In genomic region chr6:67229922-67230518, GRCm38 (mm10) we compare ENCODE assay signal across 15 mouse cellular contexts. TPM values are rescaled to one million over a fixed set of nuclear protein-coding genes. Genes with fewer than 3 reads are reported as not detected.
DNase-seq lines count a peak whose midpoint lies in the region; ATAC-seq and TF ChIP-seq lines count a peak whose summit lies in the region.
"Had no signal": no experiment of that assay in that cellular context is flagged by ENCODE, and none has a peak within 500 bp of the region (broad histone marks: within the 10 kb centered on the region; RNA-seq: fewer than 3 reads in every experiment).

No protein-coding gene starts in this region.

- H3K27me3 ChIP-seq in forebrain, embryonic 14.5 days (replicated peaks; ENCODE audit: control insufficient read depth, insufficient read depth, low read length), result no peaks in the 10 kb centered on the region
- no peaks in the 10 kb centered on the region; the same call in 1 of the 2 replicates for H3K27me3 ChIP-seq in forebrain, embryonic 16.5 days (replicated peaks; ENCODE audit: control insufficient read depth, insufficient read depth, low read length)
- H3K27me3 ChIP-seq in lung, embryonic 14.5 days (ENCODE audit: insufficient read depth, low read length), result peaks cover 13% of the 10 kb centered on the region
- H3K27me3 ChIP-seq in embryonic facial prominence, embryonic 14.5 days (replicated peaks; ENCODE audit: control insufficient read depth, insufficient read depth, low read length), result peaks cover 4% of the 10 kb centered on the region; the same call in 1 of the 2 replicates
- H3K27me3 ChIP-seq in lung, postnatal 0 days (replicated peaks; ENCODE audit: insufficient read depth, low read length), result no peaks in the 10 kb centered on the region

- H3K27ac ChIP-seq in forebrain, embryonic 14.5 days (ENCODE audit: low read depth, low read length), result no peak overlapping the region
- H3K27ac ChIP-seq in forebrain, embryonic 16.5 days (ENCODE audit: low read length), result no peak overlapping the region
- H3K27ac ChIP-seq in lung, embryonic 14.5 days (ENCODE audit: low read depth), result no peak overlapping the region
- H3K27ac ChIP-seq in embryonic facial prominence, embryonic 14.5 days (replicated peaks; ENCODE audit: low read depth, low read length), result no peak overlapping the region
- no peak overlapping the region for H3K27ac ChIP-seq in lung, postnatal 0 days (ENCODE audit: low read length)
- H3K27ac ChIP-seq: hindbrain, embryonic 14.5 days; left cerebral cortex, adult 2 months had no signal

- H3K4me1 ChIP-seq in forebrain, embryonic 14.5 days (ENCODE audit: control insufficient read depth, insufficient read depth, low read length), result peaks cover 5% of the 10 kb centered on the region; the same call in 1 of the 2 replicates
- peaks cover 5% of the 10 kb centered on the region; the same call in 1 of the 2 replicates for H3K4me1 ChIP-seq in forebrain, embryonic 16.5 days (replicated peaks; ENCODE audit: control insufficient read depth, insufficient read depth, low read length)
- peaks cover 3% of the 10 kb centered on the region; the same call in 1 of the 2 replicates for H3K4me1 ChIP-seq in lung, embryonic 14.5 days (ENCODE audit: insufficient read depth)
- 0 out of 2 replicates have a peak, but pooled peaks cover 3% of the 10 kb centered on the region for H3K4me1 ChIP-seq in embryonic facial prominence, embryonic 14.5 days (ENCODE audit: control insufficient read depth, insufficient read depth, low read length)
- H3K4me1 ChIP-seq in lung, postnatal 0 days (ENCODE audit: insufficient read depth, low read depth, low read length), result 0 out of 2 replicates have a peak, but pooled peaks cover 3% of the 10 kb centered on the region

- DNase-seq in forebrain, embryonic 14.5 days (ENCODE audit: low spot score), result peak; percentile 16
- peak; percentile 49 for DNase-seq in lung, embryonic 14.5 days
- DNase-seq in lung, postnatal 14 days, result no peak
- DNase-seq in embryonic facial prominence, embryonic 14.5 days (ENCODE audit: low spot score), result peak; percentile 83
- DNase-seq in lung, postnatal 0 days (ENCODE audit: low spot score), result no peak
- DNase-seq in cerebellum, postnatal 14 days, result no peak
- DNase-seq: adrenal gland, postnatal 25 days; cerebellum, adult 8-10 months; kidney, postnatal 25 days; thymus, postnatal 4 days had no signal

- 13% methylated on average over 11 of the region's 11 CpGs for WGBS in forebrain, embryonic 14.5 days
- 11% methylated on average over 11 of the region's 11 CpGs for WGBS in forebrain, embryonic 16.5 days
- WGBS in lung, embryonic 14.5 days, result 10% methylated on average over 11 of the region's 11 CpGs
- WGBS in embryonic facial prominence, embryonic 14.5 days, result 12% methylated on average over 11 of the region's 11 CpGs
- WGBS in lung, postnatal 0 days, result 11% methylated on average over 11 of the region's 11 CpGs

- TF ChIP-seq CTCF in lung, embryonic 14.5 days (IDR thresholded peaks at IDR 0.05; ENCODE audit: low read depth), result no peak
- TF ChIP-seq CTCF in lung, postnatal 0 days (IDR thresholded peaks at IDR 0.05), result no peak

- no peaks in the 10 kb centered on the region for H3K9me3 ChIP-seq in forebrain, embryonic 14.5 days (replicated peaks; ENCODE audit: control insufficient read depth, low read length)
- H3K9me3 ChIP-seq in forebrain, embryonic 16.5 days (ENCODE audit: control insufficient read depth, low read length), result no peaks in the 10 kb centered on the region
- H3K9me3 ChIP-seq in lung, embryonic 14.5 days (ENCODE audit: low read depth, low read length), result no peaks in the 10 kb centered on the region
- H3K9me3 ChIP-seq in embryonic facial prominence, embryonic 14.5 days (ENCODE audit: control insufficient read depth, low read length), result no peaks in the 10 kb centered on the region
- no peaks in the 10 kb centered on the region for H3K9me3 ChIP-seq in lung, postnatal 0 days (ENCODE audit: low read length)

- H3K4me2 ChIP-seq in forebrain, embryonic 14.5 days (ENCODE audit: low read length), result no peak overlapping the region
- no peak overlapping the region for H3K4me2 ChIP-seq in forebrain, embryonic 16.5 days (ENCODE audit: low read length)
- no peak overlapping the region for H3K4me2 ChIP-seq in lung, embryonic 14.5 days
- peak overlapping the region; percentile 2 for H3K4me2 ChIP-seq in embryonic facial prominence, embryonic 14.5 days (ENCODE audit: low read depth, low read length)
- H3K4me2 ChIP-seq in lung, postnatal 0 days (replicated peaks; ENCODE audit: low read depth, low read length), result no peak overlapping the region
- H3K4me2 ChIP-seq: hindbrain, embryonic 14.5 days had no signal

- H3K9ac ChIP-seq in forebrain, embryonic 14.5 days (ENCODE audit: low read length), result no peak overlapping the region
- no peak overlapping the region for H3K9ac ChIP-seq in forebrain, embryonic 16.5 days (replicated peaks; ENCODE audit: low read depth, low read length)
- no peak overlapping the region for H3K9ac ChIP-seq in lung, embryonic 14.5 days
- no peak overlapping the region for H3K9ac ChIP-seq in embryonic facial prominence, embryonic 14.5 days (ENCODE audit: low read depth, low read length)
- no peak overlapping the region for H3K9ac ChIP-seq in lung, postnatal 0 days (replicated peaks; ENCODE audit: low read depth)
- H3K9ac ChIP-seq: hindbrain, embryonic 14.5 days had no signal

- no peaks in the 10 kb centered on the region for H3K36me3 ChIP-seq in forebrain, embryonic 14.5 days (ENCODE audit: control insufficient read depth, insufficient read depth, low read length)
- H3K36me3 ChIP-seq in forebrain, embryonic 16.5 days (ENCODE audit: control insufficient read depth, insufficient read depth), result no peaks in the 10 kb centered on the region
- H3K36me3 ChIP-seq in lung, embryonic 14.5 days (ENCODE audit: insufficient read depth), result no peaks in the 10 kb centered on the region
- no peaks in the 10 kb centered on the region for H3K36me3 ChIP-seq in embryonic facial prominence, embryonic 14.5 days (ENCODE audit: control insufficient read depth, insufficient read depth, low read length)
- H3K36me3 ChIP-seq in lung, postnatal 0 days (ENCODE audit: insufficient read depth, low read length), result no peaks in the 10 kb centered on the region

- ATAC-seq in forebrain, embryonic 14.5 days, result no peak
- ATAC-seq in forebrain, embryonic 16.5 days, result no peak
- no peak; the same call in 1 of the 2 replicates for ATAC-seq in lung, embryonic 14.5 days (ENCODE audit: insufficient read depth)
- ATAC-seq in embryonic facial prominence, embryonic 14.5 days (ENCODE audit: low read depth), result peak; percentile 73
- ATAC-seq in lung, postnatal 0 days, result peak; percentile 33; the same call in 1 of the 2 replicates
- ATAC-seq in frontal cortex, adult (ENCODE audit: low TSS enrichment), result no peak
- ATAC-seq: Patski had no signal

- H3K4me3 ChIP-seq in forebrain, embryonic 14.5 days (ENCODE audit: low read depth, low read length), result no peak overlapping the region
- no peak overlapping the region for H3K4me3 ChIP-seq in forebrain, embryonic 16.5 days (replicated peaks; ENCODE audit: low read length)
- H3K4me3 ChIP-seq in lung, embryonic 14.5 days (ENCODE audit: low read depth, low read length), result no peak overlapping the region
- no peak overlapping the region for H3K4me3 ChIP-seq in embryonic facial prominence, embryonic 14.5 days (ENCODE audit: low read depth, low read length)
- no peak overlapping the region for H3K4me3 ChIP-seq in lung, postnatal 0 days (ENCODE audit: low read depth, low read length)
- H3K4me3 ChIP-seq: left cerebral cortex, adult 2 months had no signal

- no peak for TF ChIP-seq EP300 in lung, postnatal 0 days (IDR thresholded peaks at IDR 0.05)

RNA-seq across cellular contexts. Expression of gene Serbp1, which starts 8.0 kb away (rescaled TPM):
- polyA plus RNA-seq in forebrain, embryonic 14.5 days (2014; fragmentation: Nextera tagmentation; extraction: Ambion mirVana), result 313 and 340 TPM in 2 replicates
- polyA plus RNA-seq in forebrain, embryonic 16.5 days (2015; fragmentation: Nextera tagmentation; extraction: Ambion mirVana), result 291 and 315 TPM in 2 replicates
- 503 and 516 TPM in 2 replicates for polyA plus RNA-seq in lung, embryonic 14.5 days (2014; fragmentation: Nextera tagmentation; extraction: Ambion mirVana)
- polyA plus RNA-seq in embryonic facial prominence, embryonic 14.5 days (2014; fragmentation: Nextera tagmentation; extraction: Ambion mirVana), result 426 and 453 TPM in 2 replicates
- 175 and 194 TPM in 2 replicates for polyA plus RNA-seq in lung, postnatal 0 days (2015; fragmentation: Nextera tagmentation; extraction: Ambion mirVana)

Comparison
In these comparisons a context has a peak if more than half of its experiments do, and no peak if none do; other contexts are left out.
1. ATAC-seq: peak in embryonic facial prominence, embryonic 14.5 days (single experiment) and lung, postnatal 0 days (single experiment); none in forebrain, embryonic 14.5 days (single experiment), forebrain, embryonic 16.5 days (single experiment), lung, embryonic 14.5 days (single experiment) and frontal cortex, adult (single experiment).
2. DNase-seq: peak in forebrain, embryonic 14.5 days (single experiment), lung, embryonic 14.5 days (single experiment) and embryonic facial prominence, embryonic 14.5 days (single experiment); none in lung, postnatal 14 days (single experiment), lung, postnatal 0 days (single experiment) and cerebellum, postnatal 14 days (0 of 2).